Mouse (Mus musculus) cortical plate, adult 2 months (tissue): ENCODE measurements at regions not wholly inside any gene's neighbourhood (a gene's known extent, or its start where the extent isn't known, plus 50 kb on each side); places are given as distances from the start of the nearest gene placed in this dataset.

Experiments
- CTCF ChIP-seq: fragments of 200-500 bp; IDR thresholded peaks from 2 replicates; pipeline ENCODE4 v1.5.1; 2011; ENCODE audit warnings: mild to moderate bottlenecking, control low read depth, low read length; ENCODE audit not compliant: insufficient read depth; ENCODE audit errors: extremely low read depth
- POLR2A ChIP-seq: fragments of 200-500 bp; IDR thresholded peaks from 2 replicates; pipeline ENCODE4 v1.6.1; 2011; ENCODE audit warnings: mild to moderate bottlenecking, low read length, control low read depth; ENCODE audit not compliant: insufficient read depth; ENCODE audit errors: extremely low read depth

DNA sequence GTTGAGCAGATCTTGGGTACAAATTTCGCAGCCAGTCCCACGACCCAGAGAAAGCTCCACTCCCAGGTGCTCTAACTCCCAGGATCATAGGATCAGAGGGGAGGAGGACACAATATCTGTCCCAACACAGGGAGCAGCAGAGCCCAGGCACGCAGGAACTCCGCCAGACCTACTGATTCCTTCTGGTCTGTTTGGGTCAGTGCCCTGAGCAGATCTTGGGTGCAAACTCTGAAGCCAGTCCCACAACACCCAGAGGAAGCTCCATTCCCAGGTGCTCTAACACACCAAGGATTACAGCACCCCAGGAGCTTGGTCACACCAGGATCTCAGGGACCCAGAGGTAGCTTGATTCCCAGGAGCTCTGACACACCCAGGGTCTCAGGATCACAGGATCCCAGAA, 110.2 kb upstream of the Ankrd55 start:
- TF ChIP-seq CTCF (no peak), POLR2A (no peak)
